Mouse (Mus musculus): ENCODE data around the gene Stambp. TPM values are rescaled to one million over a fixed set of nuclear protein-coding genes. Genes with fewer than 3 reads are reported as not detected.

The Stambp gene
- polyA plus RNA-seq, 1 experiment from 2014 or later = 26.2 TPM

Other genes starting within 250 kb of the Stambp start
- gene Mthfd2, start 246.8 kb downstream of the Stambp start, polyA plus RNA-seq (2014; fragmentation: Nextera tagmentation; extraction: Ambion mirVana) = 34.6 and 40.8 TPM in 2 replicates
- 80.3 and 80.7 TPM in 2 replicates for gene Mob1a, start 246.7 kb downstream of the Stambp start, polyA plus RNA-seq (2014; fragmentation: Nextera tagmentation; extraction: Ambion mirVana)
- 135 and 154 TPM in 2 replicates for gene Bola3, start 223.6 kb downstream of the Stambp start, polyA plus RNA-seq (2014; fragmentation: Nextera tagmentation; extraction: Ambion mirVana)
- 32.4 and 37.3 TPM in 2 replicates for gene Tet3, start 113.6 kb downstream of the Stambp start, polyA plus RNA-seq (2014; fragmentation: Nextera tagmentation; extraction: Ambion mirVana)
- gene Dguok, start 65.8 kb downstream of the Stambp start, polyA plus RNA-seq (2014; fragmentation: Nextera tagmentation; extraction: Ambion mirVana) = 70.5 and 72.3 TPM in 2 replicates
- 11.0 and 13.2 TPM in 2 replicates for gene Actg2, start 36.5 kb downstream of the Stambp start, polyA plus RNA-seq (2014; fragmentation: Nextera tagmentation; extraction: Ambion mirVana)
- gene Clec4f, start 83.5 kb upstream of the Stambp start, polyA plus RNA-seq (2014; fragmentation: Nextera tagmentation; extraction: Ambion mirVana) = not detected in 2 replicates
- gene Cd207, start 105.1 kb upstream of the Stambp start, polyA plus RNA-seq (2014; fragmentation: Nextera tagmentation; extraction: Ambion mirVana) = not detected in 2 replicates
- 0.43 and 0.45 TPM in 2 replicates for gene Vax2, start 138.5 kb upstream of the Stambp start, polyA plus RNA-seq (2014; fragmentation: Nextera tagmentation; extraction: Ambion mirVana)
- 1.8 and 2.3 TPM in 2 replicates for gene Atp6v1b1, start 170.3 kb upstream of the Stambp start, polyA plus RNA-seq (2014; fragmentation: Nextera tagmentation; extraction: Ambion mirVana)
- gene Ankrd53, start 189.9 kb upstream of the Stambp start, polyA plus RNA-seq (2014; fragmentation: Nextera tagmentation; extraction: Ambion mirVana) = 0.17 TPM in 1 of 2 replicates, not detected in the other
- 92.5 and 98.9 TPM in 2 replicates for gene Tex261, start 203.1 kb upstream of the Stambp start, polyA plus RNA-seq (2014; fragmentation: Nextera tagmentation; extraction: Ambion mirVana)
- 50.6 and 61.2 TPM in 2 replicates for gene Nagk, start 222.3 kb upstream of the Stambp start, polyA plus RNA-seq (2014; fragmentation: Nextera tagmentation; extraction: Ambion mirVana)

All from embryonic facial prominence, embryonic 14.5 days (tissue).